Mouse (Mus musculus) heart, postnatal 0 days (tissue): ENCODE measurements around the gene Hsp90ab1.

Experiments
- CTCF ChIP-seq: IDR thresholded peaks from 2 replicates; pipeline ENCODE4 v1.5.1; 2016; ENCODE audit warnings: antibody characterized with exemption, control low read depth, low read depth
- EP300 ChIP-seq: IDR thresholded peaks from 2 replicates; pipeline ENCODE4 v1.6.1; 2016; ENCODE audit warnings: antibody characterized with exemption, low read depth

DNA sequence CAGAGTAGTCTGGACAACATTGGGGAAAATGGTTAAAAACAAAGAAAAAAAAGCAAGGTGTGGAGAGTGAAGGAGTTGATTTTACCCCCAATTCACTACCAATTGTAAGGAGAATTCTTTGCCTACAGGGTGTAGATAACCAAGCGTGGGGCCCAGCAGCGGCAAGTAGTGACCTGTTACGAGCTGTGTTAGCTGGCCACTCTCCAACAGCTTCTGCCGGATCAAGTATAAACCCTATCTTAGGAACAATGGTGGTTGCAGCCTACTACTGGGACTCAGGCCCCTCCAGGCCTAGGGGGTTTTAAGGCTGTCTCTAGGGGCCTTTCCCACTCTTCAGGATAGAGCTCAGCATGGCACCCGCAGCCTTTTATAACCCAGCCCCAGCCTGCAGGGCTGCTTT, 5.2 kb upstream of the Hsp90ab1 start:
- TF ChIP-seq CTCF (no peak), EP300 (no peak)
